Mouse (Mus musculus) olfactory bulb, adult 2 months (tissue): Measurements from ENCODE around the gene Pou6f1.

Source experiments
- CTCF ChIP-seq: fragments of 200-500 bp; IDR thresholded peaks from 2 replicates; pipeline ENCODE4 v1.5.1; 2012; ENCODE audit warnings: low read depth, mild to moderate bottlenecking, low read length, moderate library complexity; ENCODE audit not compliant: insufficient read depth
- POLR2A ChIP-seq: fragments of 200-500 bp; IDR thresholded peaks from 2 replicates; pipeline ENCODE4 v1.6.1; 2012; ENCODE audit warnings: mild to moderate bottlenecking, low read depth, low read length, moderate library complexity; ENCODE audit not compliant: insufficient read depth

- TF ChIP-seq CTCF (no peak), POLR2A (no peak)
Observed at GRCm38 (mm10) chr15:100635851-100636645, 36.3 kb upstream of the Pou6f1 start.
